Mouse (Mus musculus) layer of hippocampus, adult 8-10 months (tissue): ENCODE measurements at regions not wholly inside any gene's neighbourhood (a gene's known extent, or its start where the extent isn't known, plus 50 kb on each side); places are given as distances from the start of the nearest gene placed in this dataset.

Experiments
- DNase-seq, 2 experiments: peaks; one replicate each; pipeline ENCODE4 v3.0.0; 2022; ENCODE audit warnings: low spot score in 2 of 2

DNA sequence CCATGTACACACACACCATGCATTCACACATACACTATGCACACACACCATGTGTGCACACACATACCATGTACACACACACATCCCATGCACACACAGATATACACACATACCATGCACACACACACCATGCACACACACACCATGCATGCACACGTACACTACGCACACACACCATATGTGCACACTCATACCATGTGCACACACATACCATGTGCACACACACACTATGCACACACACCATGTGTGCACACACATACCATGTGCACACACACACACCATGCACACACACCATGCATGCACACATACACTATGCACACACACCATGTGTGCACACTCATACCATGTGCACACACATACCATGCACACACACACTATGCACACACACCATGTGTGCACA is 87.1 kb upstream of the Tmem150c start:
- no peak for DNase-seq

DNA sequence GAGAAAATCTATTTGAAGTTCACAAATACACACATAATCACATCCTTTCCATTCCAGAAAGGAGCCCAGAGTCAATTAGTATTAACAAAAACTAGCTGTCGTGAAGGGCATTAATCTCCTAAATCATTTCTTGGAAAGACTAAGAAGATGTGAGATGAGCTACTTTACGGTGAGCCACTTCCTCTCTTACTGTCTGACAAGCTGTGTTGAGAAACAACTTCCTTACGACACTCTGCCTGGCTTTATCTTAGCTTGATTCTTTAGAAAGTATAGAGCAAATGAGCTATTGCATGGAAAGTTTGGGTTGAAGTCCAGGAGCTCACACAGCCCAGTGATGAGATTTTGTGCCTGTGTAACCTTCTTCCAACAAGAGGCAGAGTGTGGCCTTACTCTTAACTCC is 85.2 kb upstream of the Tmem150c start:
- DNase-seq = no peak

DNA sequence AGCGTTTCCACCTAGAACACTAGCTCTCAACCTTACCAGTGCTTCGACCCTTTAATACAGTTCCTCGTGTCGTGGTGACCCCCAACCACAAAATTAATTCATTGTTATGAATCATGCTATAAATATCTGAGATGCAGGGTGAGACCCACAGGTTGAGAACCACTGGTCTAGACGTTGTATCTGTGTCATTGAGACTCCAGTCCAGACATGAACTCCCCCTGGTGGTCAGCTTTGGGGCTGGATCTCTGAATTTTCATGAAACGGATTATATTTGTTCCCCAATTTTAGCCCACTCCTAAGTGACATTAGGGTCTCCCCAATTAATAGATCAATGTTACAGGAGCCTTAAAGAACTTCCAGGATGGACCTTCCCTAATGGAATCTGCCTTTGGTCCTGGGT is 81.3 kb upstream of the Tmem150c start:
- DNase-seq = peak in 1 of 2 experiments; percentile 53

DNA sequence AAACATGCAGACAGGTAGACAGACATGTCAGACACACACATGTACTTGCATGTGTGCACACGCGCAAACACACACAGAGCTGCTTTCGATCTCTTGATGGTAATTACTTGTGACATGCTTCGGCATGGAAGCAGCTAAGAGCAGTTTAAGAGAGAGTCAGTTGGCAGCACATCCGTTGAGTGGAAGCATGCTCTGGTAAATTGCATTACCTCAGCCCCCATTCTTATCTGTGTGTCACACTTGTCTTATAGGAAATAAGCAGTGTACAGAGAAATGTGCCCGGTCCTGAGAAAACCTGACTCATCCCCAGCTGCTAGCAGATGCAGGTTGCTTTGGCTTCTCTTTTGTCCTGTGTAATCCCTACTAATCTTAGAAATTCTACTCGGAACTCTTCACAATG is 80.0 kb upstream of the Tmem150c start:
- DNase-seq = no peak

DNA sequence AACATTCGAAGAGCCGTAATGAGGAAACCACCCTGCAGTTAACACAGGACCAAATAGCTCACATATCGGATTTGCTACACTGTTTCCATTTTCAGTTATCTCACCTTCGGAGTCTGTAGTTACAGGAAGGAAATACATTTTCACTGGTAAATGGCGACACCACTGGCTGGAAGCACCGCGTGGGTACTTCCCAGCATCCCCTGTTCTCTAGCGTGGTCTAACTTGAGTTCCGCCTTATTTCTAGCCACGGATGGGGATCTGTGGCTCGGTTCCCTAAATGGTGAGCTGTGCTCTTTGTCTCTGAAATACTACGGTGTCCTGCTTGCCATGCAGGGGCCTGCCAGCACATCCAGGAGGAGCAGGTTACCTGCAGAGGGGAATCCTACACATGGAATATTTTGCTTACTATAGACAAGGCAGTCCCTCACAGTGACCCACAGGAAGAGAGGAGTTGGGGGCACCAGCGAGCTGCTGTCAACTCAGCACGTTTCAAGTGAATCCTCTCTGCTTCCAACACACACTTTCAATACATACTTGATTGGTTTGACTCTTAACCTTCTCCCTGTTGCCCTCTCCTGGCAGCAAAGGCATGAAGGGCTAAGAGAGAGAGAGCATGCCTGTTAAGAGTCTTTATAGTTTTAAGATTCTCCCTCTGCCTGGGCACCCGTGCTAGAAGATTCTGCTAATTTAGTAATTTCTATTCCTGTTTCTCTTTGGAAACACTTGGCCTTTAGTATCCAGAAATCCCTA is 78.9 kb upstream of the Tmem150c start:
- no peak for DNase-seq

DNA sequence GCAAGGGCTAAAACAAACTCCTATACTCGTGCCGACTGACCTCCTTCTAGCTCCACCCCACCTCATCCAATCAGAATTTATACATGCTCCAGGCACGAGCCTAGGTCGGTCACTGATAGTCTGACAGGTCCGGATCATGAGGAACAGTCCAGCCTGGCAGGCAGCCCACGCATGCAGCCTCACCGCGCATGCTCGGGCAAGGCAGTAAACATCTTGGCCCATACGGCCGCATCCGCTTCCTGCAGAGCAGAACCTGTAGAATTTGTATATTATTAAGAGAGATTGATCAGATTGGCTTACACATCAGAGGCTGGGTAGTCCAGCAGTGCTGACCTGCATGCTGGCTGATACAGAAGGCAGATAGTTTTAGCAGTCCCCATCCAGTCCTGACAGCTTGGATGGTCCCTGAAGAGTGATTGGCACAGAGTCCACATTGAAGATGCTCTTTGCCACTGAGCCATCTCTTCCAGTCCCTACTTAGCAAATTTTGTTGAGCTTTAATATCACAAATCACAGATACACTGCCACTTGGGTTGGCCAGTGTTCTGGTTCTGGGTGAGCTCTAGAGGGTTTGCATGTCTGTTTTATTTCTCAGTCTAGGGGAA is 78.2 kb upstream of the Tmem150c start:
- no peak for DNase-seq

DNA sequence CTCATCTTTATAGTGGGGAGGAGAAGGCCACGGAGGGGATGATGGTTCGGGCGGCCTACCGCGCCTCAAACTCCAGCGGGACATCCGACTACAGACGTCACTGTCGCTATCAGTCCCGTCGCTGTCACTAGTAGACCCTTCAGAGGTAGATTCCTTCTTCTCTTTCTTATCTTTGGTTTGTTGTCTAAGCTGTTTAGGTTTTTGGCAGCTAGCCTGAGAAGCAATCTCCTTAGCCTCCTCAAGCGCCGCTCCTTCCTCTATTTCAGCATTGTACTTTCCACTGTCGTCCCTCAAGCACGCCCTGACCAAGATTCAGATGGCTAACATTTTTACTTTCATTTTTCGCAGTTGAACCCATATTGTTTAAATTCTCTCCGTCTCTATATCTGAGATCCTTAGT is 76.7 kb upstream of the Tmem150c start:
- no peak for DNase-seq

DNA sequence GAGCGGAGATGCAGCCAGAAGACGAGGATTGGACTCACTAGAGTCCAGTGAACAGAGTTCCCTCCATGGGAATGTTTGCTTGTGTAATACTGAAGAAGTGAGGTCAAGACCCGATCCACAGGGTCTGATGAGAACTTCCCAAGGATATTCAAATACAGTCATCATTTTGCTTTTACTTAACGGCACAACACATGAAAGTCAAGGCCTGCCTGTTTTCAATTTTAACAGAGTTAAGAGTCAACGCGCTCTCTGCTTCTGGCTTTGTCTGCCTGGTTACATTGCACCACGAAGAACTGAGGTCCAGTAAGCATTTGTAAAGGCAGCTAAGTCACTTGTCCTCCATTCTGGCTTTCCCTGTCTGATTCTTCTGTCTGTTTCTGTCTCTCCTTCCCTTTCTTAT is 72.5 kb upstream of the Tmem150c start:
- DNase-seq = no peak

DNA sequence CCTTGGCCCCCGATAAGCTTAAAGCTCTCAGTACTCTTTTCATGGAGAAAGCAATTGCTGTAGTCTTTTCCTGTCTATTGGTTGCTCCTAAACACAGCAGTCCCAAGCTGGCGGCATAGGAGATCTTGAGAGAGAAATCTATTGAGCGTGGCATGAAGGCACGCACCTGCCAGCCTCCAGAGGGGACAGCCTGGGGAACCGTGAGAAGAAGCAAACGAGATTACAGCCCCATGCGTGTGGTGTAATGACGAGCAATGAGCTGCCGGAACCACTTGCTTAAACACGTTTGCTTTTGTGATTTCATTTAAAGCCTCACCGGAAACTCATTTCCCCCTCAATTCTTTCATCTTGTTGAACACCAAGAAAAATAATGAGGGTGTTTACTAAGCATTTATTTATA is 72.0 kb upstream of the Tmem150c start:
- DNase-seq = no peak

DNA sequence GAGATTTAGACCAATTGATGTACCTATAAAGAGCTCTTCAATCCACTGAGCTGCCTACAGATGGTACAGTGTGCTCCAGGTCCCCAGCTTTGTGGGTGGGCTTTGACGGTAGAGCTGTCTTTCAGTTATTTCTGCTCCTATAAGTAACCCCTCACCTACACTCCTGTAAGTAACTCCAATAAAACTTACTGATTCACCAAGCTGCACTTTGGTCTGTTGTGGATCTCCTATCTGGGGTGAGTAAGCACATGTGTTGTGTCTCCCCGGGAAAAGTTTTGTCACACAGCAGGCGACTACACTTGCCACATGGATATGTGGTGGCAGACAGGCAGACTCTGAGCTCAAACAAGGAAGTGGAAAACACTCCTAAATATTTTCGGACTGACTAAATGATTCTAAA is 70.4 kb upstream of the Tmem150c start:
- DNase-seq = no peak

DNA sequence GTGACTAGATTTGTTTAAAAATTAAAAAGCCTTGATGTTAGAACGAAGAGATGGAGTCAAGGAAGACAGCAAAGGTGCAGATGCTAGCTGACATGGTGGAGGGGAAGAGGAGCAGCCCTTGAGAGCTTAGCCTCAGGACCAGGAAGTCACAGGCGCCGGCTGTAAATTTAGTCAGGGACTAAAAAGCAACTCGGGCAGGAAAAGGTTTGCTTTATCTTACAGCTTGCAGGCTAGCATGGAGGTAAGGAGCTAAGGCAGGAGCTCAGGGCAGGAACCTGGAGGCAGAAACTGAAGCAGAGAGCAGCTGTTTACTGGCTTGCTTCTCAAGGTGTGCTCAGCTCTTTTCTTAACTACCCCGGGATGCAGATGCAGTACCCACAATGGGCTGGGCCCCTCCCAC is 68.3 kb upstream of the Tmem150c start:
- no peak for DNase-seq

DNA sequence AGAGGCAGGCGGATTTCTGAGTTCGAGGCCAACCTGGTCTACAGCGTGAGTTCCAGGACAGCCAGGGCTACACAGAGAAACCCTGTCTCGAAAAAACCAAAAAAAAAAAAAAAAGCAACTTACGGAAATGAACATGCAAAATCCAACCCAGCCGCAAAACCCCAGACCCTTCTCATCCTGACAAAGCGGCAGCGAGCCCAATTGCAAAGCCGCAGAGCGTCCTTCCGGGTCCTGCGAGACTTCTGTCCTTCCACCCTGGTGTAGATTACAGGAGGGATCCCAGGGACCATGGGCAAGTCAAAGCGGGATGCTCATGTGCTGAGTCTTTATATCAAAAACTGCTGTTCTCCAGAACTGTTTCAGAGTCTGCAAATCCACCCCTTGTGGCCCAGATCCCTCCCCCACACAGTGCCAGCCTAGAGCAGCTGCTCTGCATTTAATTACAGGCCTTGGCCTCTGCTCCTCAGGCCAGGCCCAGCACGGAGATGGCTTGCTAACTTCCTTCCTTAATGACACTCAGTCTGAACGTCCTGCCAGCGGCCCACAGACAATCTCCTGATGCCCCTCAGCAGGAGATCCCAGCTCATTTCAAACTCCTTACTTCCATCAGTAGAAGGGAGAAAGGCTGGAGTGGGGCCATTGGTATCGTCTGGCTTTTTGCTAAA is 67.1 kb upstream of the Tmem150c start:
- no peak for DNase-seq

DNA sequence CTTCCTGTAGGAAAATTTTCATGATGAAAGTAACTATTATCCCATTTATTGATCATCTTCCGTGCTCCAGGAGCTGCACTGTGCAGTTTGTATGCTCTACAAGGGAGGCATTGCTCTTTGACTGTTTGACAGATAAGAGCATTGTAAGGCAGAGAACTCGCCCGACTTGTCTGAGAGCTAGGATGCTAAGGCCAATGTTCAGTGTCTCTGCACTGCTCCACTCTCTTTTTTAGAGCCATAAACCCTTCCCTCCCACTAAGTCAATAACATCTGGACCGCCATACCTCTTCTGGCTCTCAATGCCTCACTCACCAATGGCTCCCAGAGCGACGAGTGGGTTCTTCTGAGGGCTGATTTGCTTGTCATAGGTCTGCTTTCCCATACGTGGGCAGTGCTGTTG is 65.9 kb upstream of the Tmem150c start:
- DNase-seq = no peak

DNA sequence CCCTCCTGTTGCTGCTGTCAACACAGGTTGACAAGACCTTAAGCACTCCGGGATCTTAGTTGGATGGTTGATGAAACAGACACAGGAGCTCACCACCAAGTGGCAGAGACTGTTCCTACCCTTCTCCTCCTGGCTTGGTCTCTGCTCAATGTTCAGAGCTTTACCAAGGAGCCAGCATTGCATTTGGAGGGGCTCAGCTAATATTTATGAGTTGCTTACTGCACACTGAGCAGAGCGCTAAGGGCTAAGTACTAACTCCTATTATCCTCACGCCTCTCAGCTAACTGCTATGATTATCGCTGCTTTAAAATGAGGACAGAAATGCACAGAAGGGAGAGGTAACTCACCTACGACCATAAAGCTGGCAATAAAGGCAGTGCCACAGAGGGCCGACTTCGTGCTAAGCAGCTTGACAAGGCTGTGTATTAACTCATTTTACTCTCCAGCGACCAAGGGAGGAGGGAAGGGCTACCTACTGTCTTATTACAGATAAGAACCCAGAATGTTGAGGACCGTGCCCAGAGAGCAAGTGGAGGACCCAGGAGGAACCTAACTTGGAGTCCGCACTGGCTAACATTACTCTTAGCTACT is 65.3 kb upstream of the Tmem150c start:
- no peak for DNase-seq

DNA sequence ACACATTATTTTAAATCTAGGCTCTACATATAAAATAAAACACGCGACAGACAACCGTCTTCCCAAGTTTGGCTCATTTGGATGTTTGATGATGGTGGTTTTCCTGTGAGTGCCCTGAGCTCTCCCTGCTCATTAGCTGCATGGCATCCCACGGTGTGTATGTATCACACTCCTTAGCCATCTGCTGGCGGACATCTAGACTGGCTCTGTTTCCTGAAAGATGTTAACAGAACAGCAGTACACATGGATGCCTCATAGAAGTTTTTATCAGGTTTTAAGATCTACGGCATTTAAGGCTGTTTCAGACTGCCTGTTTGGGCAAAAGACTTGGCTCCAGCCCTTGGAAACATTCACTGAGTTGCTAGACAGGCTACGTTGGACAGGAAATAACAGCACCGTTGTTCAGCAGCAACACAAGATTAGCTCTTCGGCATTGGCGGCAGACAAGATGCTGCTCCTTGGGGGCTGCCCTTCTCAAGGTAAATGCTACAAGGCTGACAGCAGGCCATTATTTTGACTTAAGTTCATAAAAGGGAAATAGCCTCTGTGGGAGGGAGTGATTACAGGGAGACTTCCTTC is 61.5 kb upstream of the Tmem150c start:
- DNase-seq = peak; percentile 35 to 51

DNA sequence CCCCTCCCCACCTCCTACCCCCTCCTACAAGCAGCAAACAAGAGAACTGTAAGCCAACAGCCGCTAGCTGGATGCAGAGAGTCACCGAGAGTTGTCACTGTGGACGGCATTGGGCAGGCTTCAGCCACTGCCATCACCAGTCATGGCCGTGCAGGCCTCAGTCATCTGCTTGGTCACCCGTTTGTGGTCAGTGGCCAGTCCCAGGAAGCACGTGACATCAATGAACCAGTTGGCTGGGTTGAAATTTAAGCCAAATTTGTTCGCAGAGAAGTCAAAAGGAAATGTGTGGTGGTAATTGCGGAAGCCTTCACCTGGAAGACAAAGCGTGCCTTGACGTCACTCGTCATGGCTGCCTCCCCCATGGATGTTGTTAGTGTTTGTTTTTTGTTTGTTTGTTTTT is 60.7 kb upstream of the Tmem150c start:
- DNase-seq = no peak

DNA sequence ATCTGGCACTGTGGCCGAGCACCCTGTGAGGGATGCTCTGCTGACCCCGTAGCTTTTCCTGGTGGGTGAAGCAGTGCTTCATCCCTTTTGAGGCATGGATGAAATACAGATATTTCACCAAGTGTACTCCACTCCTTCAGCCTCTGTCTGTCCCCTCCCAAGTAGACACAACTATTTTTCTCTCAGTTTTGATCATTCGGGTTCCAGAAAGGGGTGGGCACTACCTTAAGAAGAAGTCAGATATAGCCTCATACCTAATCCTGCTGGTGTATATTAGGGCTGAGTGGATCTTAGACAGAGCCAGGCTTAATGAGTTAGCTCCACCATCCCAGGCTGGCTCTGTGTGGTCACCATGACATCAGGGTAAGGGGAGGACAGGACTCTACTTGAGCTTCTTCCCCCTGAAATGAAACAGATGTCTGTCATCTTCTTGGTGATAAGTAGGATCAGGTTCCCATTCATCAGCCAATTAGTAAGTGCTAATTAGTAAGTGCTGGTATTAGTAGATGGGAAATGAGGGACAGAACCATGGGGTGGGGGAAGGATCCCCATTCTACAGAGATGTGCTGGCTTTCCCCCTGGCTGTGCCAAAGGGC is 58.7 kb upstream of the Tmem150c start:
- DNase-seq = no peak

DNA sequence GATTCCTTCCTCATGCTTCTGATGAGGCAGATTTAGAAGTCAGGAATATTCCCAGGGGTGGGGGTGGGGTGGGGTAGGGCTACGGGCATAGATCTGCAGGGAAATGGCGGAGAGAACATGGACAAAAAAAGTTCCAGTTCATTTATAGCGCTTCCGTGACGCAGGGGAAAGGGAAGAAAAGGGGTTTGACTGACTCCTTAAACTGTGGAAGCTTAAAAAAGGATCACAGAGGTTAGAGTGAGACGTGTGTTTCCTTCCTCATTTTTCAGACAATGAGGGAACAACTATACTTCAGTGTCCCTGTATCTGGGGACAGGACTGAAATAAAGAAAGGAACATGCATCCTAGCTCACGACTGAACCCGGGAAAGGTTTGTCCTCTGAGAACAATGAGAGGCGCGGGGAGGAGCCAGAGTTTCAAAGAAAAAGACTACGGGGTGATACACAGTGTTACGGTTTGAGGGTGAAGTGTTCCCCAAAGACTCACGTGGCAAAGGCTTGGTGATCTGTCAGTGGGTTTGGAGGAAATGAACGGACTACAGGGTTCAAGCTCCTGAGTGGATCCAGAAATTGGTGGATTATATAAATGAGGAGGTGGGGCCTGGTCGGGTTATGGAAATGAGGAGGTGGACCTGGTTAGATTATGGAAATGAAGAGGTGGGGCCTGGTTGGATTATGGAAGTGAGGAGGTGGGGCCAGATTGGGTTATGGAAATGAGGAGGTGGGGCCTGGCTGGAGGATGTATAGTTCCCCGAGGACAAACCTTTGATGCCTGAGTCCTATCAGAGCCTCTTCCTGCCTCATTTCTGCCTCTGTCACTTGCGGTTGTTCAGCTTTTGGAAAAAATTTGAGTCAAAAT is 57.8 kb upstream of the Tmem150c start:
- DNase-seq = no peak

DNA sequence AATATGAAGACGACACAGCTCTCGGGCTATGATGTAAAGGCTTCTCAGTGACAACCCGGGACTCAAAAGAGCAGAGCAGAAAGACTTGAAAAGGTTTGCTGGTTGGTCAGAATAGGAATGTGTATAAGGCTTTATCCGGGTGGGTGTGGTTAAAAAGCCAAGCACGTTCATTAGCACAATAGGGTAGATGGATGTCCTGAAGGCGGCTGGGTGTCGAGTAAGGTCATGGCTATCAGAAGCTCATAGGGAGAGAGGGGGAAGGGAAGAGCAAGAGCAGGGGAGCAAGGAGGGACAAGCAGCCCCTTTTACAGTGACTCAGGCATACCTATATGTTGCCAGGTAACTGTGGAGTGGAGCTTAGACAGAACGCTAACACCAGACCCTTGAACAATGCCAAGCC is 54.3 kb upstream of the Tmem150c start:
- DNase-seq = no peak

DNA sequence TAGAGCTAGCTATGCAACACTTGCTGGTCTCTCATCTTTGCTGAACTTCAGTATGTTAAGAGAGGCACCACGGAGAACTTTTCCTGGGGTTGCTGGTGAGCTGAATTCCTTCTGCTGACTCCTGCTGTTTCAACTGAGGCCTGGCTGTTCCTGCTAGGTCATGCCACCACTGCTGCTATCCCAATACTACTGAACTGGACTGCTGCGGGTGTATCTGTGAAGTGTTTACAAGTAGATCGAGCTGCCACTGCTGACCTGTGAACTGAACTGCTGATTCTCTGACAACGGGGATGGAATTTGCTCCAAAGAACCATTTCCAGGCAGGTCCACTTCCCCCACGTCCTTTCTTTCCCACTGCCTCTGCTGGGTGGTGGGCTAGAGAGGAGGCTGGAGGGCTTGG is 51.1 kb upstream of the Tmem150c start:
- DNase-seq = no peak
